Mouse (Mus musculus) ES-E14 (cell line): ENCODE results near the gene 2210011C24Rik.

Experiments used
- CHD2 ChIP-seq: IDR thresholded peaks from 2 replicates; pipeline ENCODE4 v1.6.1; 2014; ENCODE audit warnings: mild to moderate bottlenecking, low read depth, low read length, inconsistent platforms
- HCFC1 ChIP-seq: IDR thresholded peaks from 2 replicates; pipeline ENCODE4 v1.6.1; 2012; ENCODE audit warnings: low read length, inconsistent platforms, borderline replicate concordance; ENCODE audit not compliant: insufficient read depth

GRCm38 (mm10) chr8:83971121-83971520 lies 40.9 kb downstream of the 2210011C24Rik start:
- no peak for TF ChIP-seq HCFC1
- TF ChIP-seq CHD2, result no peak
